Mouse (Mus musculus): ENCODE data around the gene Csf2.

GRCm38 (mm10) chr11:54213631-54214030 lies 35.8 kb downstream of the Csf2 start:
- TF ChIP-seq POLR2A (IDR thresholded peaks at IDR 0.05; ENCODE audit: low read depth, low read length) (no peak), CTCF (conservative IDR thresholded peaks at IDR 0.05; ENCODE audit: insufficient read depth, insufficient read length, low read depth, low read length) (no peak)
